Mouse (Mus musculus) lung, postnatal 14 days (tissue): ENCODE data around the gene Gm10491.

Source experiments
- DNase-seq: peaks from one replicate; pipeline ENCODE4 v3.0.0; 2021

Gene Gm10491

DNA sequence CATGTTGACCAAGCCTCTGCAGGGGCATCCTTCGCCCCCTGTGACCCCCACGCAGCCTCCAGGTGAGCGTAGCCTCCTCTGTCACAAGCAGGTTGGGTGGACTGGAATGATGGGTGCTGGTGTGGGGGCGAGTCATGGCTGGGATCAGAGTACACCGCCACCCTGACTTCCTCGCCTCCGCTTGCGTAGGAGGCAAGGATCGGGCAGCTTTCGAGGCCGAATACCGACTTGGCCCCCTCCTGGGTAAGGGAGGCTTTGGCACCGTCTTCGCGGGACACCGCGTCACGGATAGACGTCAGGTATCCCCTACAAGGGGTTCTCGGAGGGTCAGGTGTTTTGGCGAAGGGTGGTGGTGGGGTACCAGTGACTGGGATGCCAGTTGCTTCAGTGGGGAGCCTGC, 29.1 kb downstream of the Gm10491 start:
- no peak for DNase-seq

DNA sequence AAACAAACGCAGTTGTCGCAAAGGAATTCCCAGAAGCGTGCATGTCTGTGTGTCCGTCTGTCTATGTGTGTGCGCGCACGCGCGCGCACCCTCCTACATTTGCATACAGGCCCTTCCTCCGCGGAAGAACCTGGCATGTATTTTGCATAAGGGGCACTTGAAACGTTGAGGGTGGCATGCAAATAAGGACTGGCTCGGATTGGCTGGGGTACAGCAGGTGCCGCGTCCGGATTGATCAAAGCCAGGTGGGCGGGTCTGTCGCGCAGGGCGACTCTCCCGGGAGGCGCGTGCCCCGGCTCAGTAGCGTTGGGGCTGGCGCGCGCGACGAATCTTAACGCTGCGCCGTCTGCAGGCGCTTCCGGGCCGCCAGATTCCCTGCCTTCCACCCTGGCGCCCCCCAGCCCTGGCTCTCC, 29.6 kb downstream of the Gm10491 start, which contains the start of gene Pim2:
TSS of gene Pim2 (plus strand) at position 256 of the 413 bp plus-strand sequence.
- DNase-seq: peak; percentile 76

DNA sequence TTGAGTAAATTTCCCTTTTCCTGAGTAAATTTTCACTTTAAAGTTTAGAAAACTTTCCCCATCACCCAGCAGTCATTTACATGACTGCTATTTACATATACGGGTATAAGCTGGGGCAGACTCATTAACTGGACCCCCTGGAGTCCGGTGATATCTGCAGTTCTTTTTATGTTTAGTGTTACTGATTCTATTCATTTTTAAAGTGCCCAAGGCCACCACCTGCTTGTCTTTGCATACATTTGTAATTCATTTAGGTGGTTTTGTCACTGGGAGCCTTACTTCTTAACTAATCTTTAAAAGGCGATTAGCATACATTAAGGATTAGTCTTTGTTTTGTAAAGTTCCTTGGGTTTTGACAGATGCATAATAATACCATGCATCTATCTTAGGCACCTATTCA, 37.8 kb downstream of the Gm10491 start:
- no peak for DNase-seq

DNA sequence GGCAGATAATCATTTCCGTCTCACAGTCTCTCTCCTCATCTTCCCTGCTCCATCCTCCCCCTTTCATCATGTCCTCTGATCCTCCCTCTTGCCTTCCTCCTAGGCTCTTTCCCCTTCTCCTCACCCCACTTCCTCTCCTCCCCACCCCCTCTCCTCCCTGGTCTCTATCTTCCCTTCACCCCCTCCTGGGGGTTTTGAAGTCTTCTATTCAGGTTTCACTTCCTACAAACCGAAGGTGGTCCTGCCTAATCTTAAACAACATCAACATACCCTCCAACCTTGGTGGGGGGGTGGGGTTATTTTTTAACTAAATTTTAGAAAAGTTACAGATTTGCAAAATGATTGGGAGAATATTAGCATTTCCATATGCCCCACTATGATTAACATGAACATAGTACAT, 39.1 kb downstream of the Gm10491 start:
- DNase-seq: no peak

DNA sequence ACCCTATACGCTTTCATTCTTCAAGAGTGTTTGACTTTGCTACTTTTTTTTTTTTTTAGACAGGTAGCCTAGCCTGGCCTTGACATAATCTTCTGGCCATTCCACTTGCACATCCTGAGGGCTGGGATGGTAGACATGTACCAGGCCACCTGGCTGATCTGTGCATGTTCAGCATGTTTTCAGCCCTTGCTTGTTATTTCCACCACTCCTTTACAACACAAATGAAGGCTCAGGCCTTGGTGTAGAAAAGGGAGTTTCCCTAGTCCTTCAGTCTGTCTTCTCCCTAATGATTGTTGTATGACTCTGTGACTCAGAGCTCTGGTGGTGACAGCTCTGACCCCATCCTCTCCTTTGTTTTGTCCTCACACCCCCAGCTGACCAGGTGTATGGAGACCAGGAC, 40.5 kb downstream of the Gm10491 start:
- DNase-seq: no peak

DNA sequence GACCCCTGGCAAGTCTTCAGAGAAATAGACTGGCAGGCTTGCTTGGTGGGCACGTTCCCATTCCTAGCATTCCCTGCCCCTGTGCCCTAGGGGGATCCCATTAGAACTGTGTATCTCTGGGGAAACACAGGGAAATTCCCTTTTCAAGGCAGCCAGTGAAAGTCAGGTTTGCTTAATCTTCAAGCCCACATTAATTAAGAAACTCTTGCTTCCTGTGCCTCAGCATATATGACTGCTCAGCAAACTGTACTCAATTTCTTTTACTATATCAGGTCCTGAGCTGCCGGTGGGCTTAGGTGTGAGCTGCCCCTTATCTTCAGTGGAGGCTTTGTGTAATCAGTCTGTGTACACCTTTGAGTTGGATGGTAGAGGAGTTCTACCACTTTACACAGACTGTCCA, 41.8 kb downstream of the Gm10491 start:
- no peak for DNase-seq

DNA sequence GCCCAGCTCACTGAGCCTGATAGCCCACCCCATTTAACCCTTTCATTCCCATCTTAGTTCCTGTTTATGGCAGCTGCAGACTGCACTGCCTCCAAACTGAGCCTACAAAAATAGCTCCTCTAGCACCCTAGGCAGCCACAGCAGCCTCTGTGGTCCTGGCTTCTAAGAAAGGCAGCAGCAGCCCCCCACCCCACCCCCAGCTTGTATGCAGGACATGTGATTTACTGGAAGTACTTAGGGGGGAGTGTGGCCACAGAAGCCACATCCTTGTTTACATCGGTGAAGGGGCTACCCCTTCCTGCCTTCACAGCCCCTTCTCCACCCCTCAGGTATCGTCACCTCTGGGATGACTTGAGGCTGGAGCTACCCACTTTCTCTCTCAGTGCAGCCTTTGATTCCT, 42.3 kb downstream of the Gm10491 start:
- no peak for DNase-seq

DNA sequence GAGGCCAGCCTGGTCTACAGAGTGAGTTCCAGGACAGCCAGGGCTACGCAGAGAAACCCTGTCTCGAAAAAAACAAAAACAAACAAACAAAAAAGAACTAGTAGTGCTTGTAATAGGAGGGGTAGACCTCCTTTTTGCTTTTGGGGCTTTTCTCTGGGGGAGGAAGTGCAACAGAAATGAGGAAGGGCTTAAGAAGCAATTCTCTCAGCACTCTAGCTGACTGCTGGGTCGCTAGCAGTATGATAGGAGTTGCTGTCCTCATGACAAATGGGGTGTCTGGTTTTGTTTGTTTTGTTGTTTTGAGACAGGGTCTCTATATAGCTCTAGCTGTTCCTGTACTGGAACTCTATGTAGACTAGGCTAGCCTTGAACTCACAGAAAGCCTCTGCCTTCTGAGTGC, 43.1 kb downstream of the Gm10491 start:
- DNase-seq: no peak

DNA sequence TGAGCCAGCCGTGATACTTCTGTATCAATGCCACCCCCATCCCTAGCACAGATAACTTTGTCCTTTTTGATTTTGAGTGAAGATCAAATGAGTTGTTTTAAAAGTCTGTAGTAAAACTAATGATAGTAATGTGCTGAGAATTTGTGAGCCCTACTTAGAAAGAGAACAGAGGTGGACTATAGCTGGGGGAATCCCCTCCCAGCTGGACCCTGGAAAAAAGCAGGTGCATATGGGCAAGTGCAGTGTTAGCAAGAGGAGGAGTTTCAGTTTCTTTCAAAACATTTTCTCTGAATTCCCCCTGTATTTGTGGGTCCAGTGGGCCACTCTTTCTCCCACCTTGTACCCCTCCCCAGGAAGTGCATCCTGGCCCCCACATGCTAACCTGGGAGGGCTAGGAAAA, 44.5 kb downstream of the Gm10491 start:
- DNase-seq: no peak

DNA sequence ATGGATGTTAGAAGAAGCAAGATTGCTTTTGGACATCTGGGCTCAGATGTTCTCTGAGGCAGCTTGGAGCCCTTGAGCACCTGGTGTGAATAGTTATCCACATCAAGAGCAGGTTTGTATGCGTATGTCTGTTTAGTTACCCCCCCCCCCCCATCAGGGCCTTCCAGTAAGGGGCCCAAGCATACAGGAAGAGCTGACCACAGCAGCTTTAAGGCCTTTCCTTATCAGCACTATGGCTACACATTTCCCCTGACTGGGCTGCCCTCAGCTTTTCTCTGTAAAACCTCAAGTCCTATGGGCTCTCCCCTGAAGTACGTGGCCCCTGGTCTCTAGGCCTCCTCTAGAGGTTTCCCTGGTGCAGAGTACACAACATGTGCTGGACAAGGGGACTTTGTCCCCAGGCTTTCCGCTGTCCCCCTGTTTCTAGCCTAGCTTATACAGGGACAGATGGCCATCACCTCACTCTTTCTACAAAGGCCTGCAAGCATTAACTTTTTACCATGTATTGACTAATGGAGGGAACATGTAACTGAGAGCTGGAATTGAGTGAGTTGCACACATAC, 48.4 kb downstream of the Gm10491 start:
- DNase-seq: no peak
